Mouse (Mus musculus): ENCODE measurements around the gene Gm49486. TPM values are rescaled to one million over a fixed set of nuclear protein-coding genes. Genes with fewer than 3 reads are reported as not detected.

Gm49486 gene
- polyA plus RNA-seq, 1 experiment from 2014 or later, result not detected

DNA sequence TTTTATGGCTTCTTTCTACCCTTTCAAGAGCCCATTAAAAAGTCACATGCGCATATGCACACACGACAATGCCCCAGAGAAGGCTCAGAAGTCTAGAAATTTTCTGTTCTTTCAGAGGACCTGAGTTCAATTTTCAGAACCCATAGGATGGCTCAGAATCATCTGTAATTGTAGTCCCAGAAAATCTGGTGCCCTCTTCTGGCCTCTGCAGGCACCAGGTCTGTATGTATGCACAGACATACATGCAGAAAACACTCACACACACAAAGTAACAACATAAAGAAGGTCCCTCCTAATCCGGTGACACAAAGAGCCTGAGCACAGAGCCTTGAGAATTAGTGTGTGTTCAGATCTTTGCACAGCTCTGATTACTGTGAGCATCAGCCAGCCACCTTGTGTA is 61.1 kb downstream of the Gm49486 start:
- 89% methylated on average over 3 of the region's 3 CpGs for WGBS (ENCODE audit: missing documents)
- Histone ChIP-seq H3K27ac (no peak overlapping the region), H3K79me2 (ENCODE audit: inconsistent target) (no peaks in the 10 kb centered on the region), H3K36me3 (ENCODE audit: inconsistent target) (no peaks in the 10 kb centered on the region), H3K4me3 (ENCODE audit: inconsistent target) (no peak overlapping the region)

DNA sequence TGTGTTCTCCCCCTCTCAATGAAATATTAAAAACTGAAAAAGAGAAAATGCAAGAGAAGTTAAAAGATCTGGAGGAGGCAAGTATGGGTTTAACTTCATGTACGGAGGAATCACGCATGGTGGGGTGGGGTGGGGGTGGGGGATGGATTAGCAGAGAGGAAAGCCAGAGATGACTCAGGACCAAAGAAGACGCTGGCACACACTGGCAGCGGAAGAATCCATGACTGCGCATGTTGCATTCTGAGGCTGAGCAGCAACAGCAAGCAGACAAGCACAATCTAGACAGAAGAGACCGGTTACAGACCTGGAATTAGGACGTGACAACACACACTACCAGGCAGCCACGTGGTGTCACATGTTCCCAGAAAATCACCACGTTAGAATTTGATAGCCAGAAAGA is 63.6 kb downstream of the Gm49486 start:
- 87% methylated on average over 8 of the region's 9 CpGs for WGBS (ENCODE audit: missing documents)
- no peaks in the 10 kb centered on the region for H3K79me2 ChIP-seq (ENCODE audit: inconsistent target)
- H3K4me3 ChIP-seq (ENCODE audit: inconsistent target), result no peak overlapping the region
- H3K27ac ChIP-seq, result no peak overlapping the region
- no peaks in the 10 kb centered on the region for H3K36me3 ChIP-seq (ENCODE audit: inconsistent target)

DNA sequence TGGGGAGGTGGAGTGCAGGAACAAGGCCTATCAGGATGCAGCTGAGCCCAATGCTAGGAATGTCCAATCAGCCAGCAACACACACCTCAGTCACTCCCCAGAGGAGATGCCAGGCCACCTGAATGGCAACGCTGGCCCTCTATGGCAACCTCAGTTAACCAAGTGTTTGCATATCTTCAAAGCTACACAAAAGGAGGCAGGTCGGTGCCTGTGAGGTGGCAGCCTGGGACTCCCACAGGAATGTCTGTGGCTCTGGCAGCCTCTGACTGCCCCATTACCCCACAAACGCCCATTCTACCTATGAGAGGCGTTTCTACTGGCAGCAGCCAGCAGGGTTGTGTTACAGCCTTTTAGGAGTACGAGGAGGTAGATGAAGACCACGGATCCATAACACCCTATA is 69.4 kb downstream of the Gm49486 start:
- Histone ChIP-seq H3K4me3 (ENCODE audit: inconsistent target) (no peak overlapping the region), H3K36me3 (ENCODE audit: inconsistent target) (no peaks in the 10 kb centered on the region), H3K79me2 (ENCODE audit: inconsistent target) (no peaks in the 10 kb centered on the region), H3K27ac (no peak overlapping the region)
- 92% methylated on average over 6 of the region's 6 CpGs for WGBS (ENCODE audit: missing documents)

DNA sequence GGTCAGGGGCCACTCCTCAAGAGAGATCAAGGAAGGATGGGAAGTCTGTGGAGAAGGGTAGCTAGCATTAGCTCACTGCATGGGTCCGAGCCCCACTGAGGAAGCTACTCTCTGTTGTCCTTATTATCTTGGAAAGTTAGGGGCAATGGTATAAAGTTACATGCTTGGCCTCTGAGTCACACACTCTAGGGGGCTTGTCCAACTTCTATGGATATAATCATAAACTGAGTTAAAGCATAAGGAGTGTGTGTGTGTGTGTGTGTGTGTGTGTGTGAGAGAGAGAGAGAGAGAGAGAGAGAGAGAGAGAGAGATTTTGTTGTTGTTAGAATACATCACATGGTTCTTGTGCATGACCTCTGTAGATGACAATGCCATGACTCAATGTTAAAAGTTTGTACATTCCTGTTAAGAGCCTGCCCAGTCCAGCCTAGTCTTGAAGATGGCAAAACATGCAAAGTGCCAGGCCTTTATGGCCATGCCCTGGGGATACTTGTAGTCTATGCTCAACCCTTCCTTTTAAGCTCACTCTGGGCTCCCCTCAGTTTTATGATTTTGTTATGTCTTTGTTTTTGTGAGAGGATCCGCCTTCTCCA is 70.5 kb downstream of the Gm49486 start:
- H3K79me2 ChIP-seq (ENCODE audit: inconsistent target), result no peaks in the 10 kb centered on the region
- H3K27ac ChIP-seq, result no peak overlapping the region
- no peak overlapping the region for H3K4me3 ChIP-seq (ENCODE audit: inconsistent target)
- no peaks in the 10 kb centered on the region for H3K36me3 ChIP-seq (ENCODE audit: inconsistent target)
- 86% methylated on average over 2 of the region's 2 CpGs for WGBS (ENCODE audit: missing documents)

DNA sequence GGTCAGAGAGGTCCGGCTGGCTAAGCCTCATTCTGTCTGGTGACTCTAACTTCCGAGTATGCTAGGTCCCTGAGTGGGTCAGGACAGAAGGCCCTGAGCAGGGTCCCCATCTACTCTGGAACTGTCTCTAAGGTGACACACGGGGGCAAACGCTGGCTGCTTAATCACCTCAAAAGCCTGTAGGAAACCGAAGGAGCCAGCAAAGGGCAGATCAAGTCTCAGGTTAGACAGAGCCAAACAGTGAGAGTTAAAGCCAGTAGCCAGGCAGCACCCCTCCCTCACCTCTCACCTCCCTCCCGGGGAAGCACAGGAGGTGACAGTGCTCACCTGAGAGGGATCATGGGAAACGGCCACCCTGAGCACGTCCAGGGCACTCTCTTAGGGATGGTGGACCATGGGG is 74.5 kb downstream of the Gm49486 start:
- no peaks in the 10 kb centered on the region for H3K79me2 ChIP-seq (ENCODE audit: inconsistent target)
- no peak overlapping the region for H3K27ac ChIP-seq
- no peaks in the 10 kb centered on the region for H3K36me3 ChIP-seq (ENCODE audit: inconsistent target)
- H3K4me3 ChIP-seq (ENCODE audit: inconsistent target), result no peak overlapping the region
- WGBS (ENCODE audit: missing documents), result 92% methylated on average over 8 of the region's 8 CpGs

DNA sequence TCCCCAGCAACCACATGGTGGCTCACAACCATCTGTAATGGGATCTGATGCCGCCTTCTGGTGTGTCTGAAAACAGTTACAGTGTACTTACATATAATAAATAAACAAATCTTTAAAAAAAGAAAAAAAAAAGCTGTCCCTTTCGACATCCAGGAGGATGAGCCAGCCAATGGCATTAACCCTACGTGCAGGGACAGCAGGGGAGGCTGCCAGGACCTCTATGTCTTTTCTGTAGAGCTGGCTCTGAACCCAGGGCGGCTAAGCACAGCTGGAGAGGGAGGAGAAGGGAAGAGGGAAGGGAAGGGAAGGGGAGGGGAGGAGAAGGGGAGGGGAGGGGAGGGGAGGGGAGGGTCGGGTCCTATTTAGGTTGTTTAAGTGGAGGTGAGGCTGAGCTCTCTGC is 75.6 kb downstream of the Gm49486 start:
- no peaks in the 10 kb centered on the region for H3K36me3 ChIP-seq (ENCODE audit: inconsistent target)
- H3K79me2 ChIP-seq (ENCODE audit: inconsistent target), result no peaks in the 10 kb centered on the region
- H3K27ac ChIP-seq, result no peak overlapping the region
- H3K4me3 ChIP-seq (ENCODE audit: inconsistent target), result no peak overlapping the region
- WGBS (ENCODE audit: missing documents), result 96% methylated on average over 2 of the region's 5 CpGs

DNA sequence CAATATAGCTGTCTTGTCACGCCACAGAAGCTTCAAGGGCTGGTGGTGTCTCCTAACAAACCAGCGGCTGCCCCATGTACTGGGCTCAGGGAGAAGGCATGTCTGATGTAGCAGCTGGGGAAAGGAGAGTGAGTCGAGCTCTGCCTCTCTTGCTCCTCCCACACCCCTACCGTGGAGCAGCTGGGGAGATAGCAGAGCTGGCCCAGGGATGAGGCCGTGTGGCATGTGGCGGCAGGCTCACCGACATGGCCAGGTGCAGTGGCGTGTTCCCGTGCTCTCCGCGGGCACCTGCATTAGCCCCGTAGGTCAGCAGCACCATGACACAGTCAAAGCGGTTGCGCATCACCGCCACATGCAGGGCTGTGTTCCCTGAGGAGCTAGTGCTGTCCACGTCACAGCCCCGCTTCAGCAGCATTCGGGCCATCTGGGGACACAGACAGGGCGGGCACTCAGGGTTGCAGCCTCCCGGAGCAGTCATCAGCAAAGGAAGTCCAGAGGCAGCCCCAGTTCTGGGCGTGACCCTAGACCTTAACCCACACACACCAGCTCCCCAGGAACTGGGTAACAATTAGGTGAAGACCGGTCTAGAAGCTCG is 76.9 kb downstream of the Gm49486 start:
- Histone ChIP-seq H3K36me3 (ENCODE audit: inconsistent target) (no peaks in the 10 kb centered on the region), H3K27ac (no peak overlapping the region), H3K79me2 (ENCODE audit: inconsistent target) (no peaks in the 10 kb centered on the region), H3K4me3 (ENCODE audit: inconsistent target) (no peak overlapping the region)
- WGBS (ENCODE audit: missing documents), result 94% methylated on average over 23 of the region's 23 CpGs

Other genes with a start within 250 kb of the Gm49486 start
- gene H1f0, start 200.9 kb upstream of the Gm49486 start, polyA plus RNA-seq (2018), result 47.1 to 75.1 TPM (median 48.4 TPM) in 3 replicates
- not detected in 3 replicates for gene Galr3, start 187.5 kb upstream of the Gm49486 start, polyA plus RNA-seq (2018)
- gene Ankrd54, start 166.5 kb upstream of the Gm49486 start, polyA plus RNA-seq (2018), result 3.9 to 9.7 TPM (median 8.3 TPM) in 3 replicates
- 92.1 to 130 TPM (median 96.7 TPM) in 3 replicates for gene Eif3l, start 154.2 kb upstream of the Gm49486 start, polyA plus RNA-seq (2018)
- 6.4 to 9.0 TPM (median 7.9 TPM) in 3 replicates for gene Micall1, start 120.5 kb upstream of the Gm49486 start, polyA plus RNA-seq (2018)
- 27.6 to 119 TPM (median 69.4 TPM) in 3 replicates for gene Polr2f, start 88.4 kb upstream of the Gm49486 start, polyA plus RNA-seq (2018)
- gene 1700088E04Rik, start 88.1 kb upstream of the Gm49486 start, polyA plus RNA-seq (2018), result 0.56 to 1.1 TPM (median 0.74 TPM) in 3 replicates
- gene Sox10, start 64.2 kb upstream of the Gm49486 start, polyA plus RNA-seq (2018), result not detected in 3 replicates
- gene Pick1, start 218 bp upstream of the Gm49486 start, polyA plus RNA-seq (2018), result 4.9 to 9.4 TPM (median 7.0 TPM) in 3 replicates
- gene Slc16a8, start 25.4 kb downstream of the Gm49486 start, polyA plus RNA-seq (2018), result not detected in 3 replicates
- not detected in 3 replicates for gene Baiap2l2, start 56.1 kb downstream of the Gm49486 start, polyA plus RNA-seq (2018)
- gene Pla2g6, start 99.0 kb downstream of the Gm49486 start, polyA plus RNA-seq (2018), result 4.5 to 6.8 TPM (median 5.8 TPM) in 3 replicates
- 0.80 to 4.1 TPM (median 1.8 TPM) in 3 replicates for gene Maff, start 117.2 kb downstream of the Gm49486 start, polyA plus RNA-seq (2018)
- 40.4 to 55.8 TPM (median 48.1 TPM) in 3 replicates for gene Tmem184b, start 174.2 kb downstream of the Gm49486 start, polyA plus RNA-seq (2018)
- gene Csnk1e, start 226.2 kb downstream of the Gm49486 start, polyA plus RNA-seq (2018), result 18.1 to 38.8 TPM (median 37.6 TPM) in 3 replicates

All from macrophage (primary cell).